Mouse (Mus musculus) gastrocnemius, postnatal 14 days (tissue): Measurements from ENCODE around the gene Ccn5. TPM values are rescaled to one million over a fixed set of nuclear protein-coding genes. Genes with fewer than 3 reads are reported as not detected.

Source experiments
- DNase-seq: peaks from one replicate; pipeline ENCODE4 v3.0.0; 2021; ENCODE audit warnings: mixed read lengths
- intact Hi-C: fragments of 180-260 bp; cut with DNase I; formaldehyde crosslinking; loops from one replicate; pipeline ENCODE4 v1.15.1; 2025; ENCODE audit warnings: low total_unique reads
- long read RNA-seq, 2 experiments: library from polyadenylated mRNA; stranded (forward); transcript quantifications; one replicate each; pipeline ENCODE4 v2.0.0; 2021
- total RNA-seq, 2 experiments: library from RNA; stranded (reverse); gene quantifications; 2 replicates each; pipeline ENCODE4 v1.2.3; 2021

The Ccn5 gene
- under 1 TPM; 0.27 to 0.39 TPM for total RNA-seq
- long read RNA-seq, experiment 1: 0 reads
- long read RNA-seq, experiment 2: 0 reads

GRCm38 (mm10) chr2:163820607-163821006 is at the start of gene Ccn5:
Gene Ccn5, plus strand, starts transcription at chr2:163820861.
- DNase-seq: peak; percentile 91
- intact Hi-C loops: no loop called here

GRCm38 (mm10) chr2:163776661-163777060 is 44.0 kb upstream of the Ccn5 start:
- intact Hi-C loops: no loop called here
- no peak for DNase-seq

DNA sequence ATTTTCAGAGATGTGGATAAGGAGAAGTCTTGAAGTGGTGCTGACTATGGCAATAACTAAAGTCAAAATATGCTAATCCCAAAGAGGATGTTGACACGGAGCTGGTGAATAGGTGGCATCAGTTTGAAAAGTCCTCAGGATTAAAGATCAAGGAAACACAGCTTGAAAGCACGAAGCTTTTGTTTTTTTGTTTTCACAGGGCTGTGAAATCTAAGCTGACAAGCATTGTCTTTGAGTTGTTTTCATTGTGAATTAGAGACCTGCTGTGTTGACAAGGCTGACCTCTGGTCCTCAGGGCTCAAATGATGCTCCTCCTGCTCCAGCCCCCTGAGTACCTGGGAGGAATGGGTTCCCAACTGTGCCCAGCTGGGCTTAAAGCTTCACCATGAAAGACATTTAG is 43.6 kb upstream of the Ccn5 start:
- intact Hi-C loops: no loop called here
- DNase-seq: no peak

DNA sequence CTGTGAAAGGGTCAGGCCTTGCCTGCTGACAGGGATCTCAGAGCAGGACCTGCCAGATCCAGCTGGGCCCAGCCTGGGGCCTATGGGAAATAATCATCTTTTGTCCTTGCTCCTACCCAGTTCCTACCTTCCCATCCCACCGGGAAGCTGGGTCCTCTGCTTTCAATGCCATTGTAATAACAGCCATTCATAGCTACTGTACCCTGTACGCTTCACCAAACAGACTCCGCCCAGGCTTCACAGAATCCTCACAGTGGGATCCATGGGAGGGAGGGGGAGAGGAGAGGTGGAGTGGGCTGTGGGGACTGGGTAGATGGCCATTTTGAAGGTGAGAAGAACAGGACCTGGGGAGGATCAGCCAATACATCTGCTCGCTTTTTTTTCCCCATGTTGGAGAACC is 41.8 kb upstream of the Ccn5 start:
- DNase-seq: no peak
- intact Hi-C loops: no loop called here

GRCm38 (mm10) chr2:163783368-163783767 is 37.3 kb upstream of the Ccn5 start:
- DNase-seq: no peak
- intact Hi-C loops: loop anchor here (10.0 kb wide), 2 partner anchors 51 to 249 kb away; no protein-coding TSS in a partner anchor

DNA sequence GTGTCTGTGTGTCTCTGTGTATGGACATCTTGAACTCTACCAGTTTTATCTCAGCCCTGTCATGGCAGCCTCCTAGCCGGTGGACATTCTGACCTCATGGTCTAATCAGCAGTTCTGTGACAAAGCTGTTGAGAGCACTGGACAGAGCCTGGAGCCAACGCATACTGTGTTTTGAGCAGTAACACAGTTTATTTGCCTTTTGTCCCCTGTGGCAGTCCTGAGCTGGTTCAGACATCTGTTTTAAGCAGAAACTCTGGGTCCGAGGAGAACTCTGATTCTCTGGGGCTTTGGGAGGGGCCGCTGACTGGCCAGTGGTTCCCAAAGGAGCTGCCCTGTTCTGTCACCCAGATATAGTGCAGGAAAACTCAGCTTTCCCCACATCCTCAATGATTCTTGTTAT is 36.8 kb upstream of the Ccn5 start:
- intact Hi-C loops: loop anchor here (10.0 kb wide), 2 partner anchors 51 to 249 kb away; no protein-coding TSS in a partner anchor
- DNase-seq: no peak

- DNase-seq: no peak
- intact Hi-C loops: loop anchor here (10.0 kb wide), 2 partner anchors 48 to 252 kb away; no protein-coding TSS in a partner anchor
Observed at GRCm38 (mm10) chr2:163787086-163787485, 33.6 kb upstream of the Ccn5 start.

DNA sequence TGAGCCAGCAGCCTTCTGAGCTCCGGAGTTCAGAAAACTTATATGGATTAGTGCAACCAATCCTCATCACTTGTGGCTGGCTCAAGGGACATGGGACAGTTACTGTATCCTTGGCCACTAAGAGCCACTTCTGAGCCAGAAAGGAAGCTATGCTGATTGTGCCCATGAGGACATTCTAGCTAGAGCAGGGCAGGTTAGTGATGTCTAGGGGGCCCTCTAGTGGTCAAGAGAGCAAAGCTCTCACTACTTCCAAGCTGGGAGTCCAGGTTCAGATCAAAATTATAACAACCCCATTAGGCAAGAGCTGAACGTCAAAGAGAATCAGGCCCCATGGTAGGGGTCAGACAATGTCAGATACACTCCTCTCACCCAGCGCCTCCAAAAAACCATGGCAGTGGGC is 33.0 kb upstream of the Ccn5 start:
- no peak for DNase-seq
- intact Hi-C loops: loop anchor here (10.0 kb wide), 2 partner anchors 47 to 253 kb away; no protein-coding TSS in a partner anchor

DNA sequence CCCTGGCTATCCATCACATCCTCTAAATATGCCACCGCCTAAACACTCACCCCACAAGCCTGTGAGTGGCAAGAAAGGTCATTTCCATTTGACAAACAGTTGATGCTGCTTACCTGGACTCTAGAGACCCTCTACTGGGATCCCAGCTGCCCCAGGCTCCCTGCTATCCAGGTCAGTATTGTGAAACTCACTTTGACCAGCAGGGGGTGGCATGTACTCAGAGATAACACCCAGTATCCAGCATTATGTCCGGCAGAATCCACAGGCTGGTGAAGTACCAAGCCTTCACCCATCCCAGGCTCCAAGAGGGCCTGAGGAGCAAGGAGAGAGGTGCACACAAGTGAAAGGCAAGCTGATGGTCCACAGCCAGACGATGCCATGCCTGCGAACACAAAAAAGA is 32.2 kb upstream of the Ccn5 start:
- intact Hi-C loops: loop anchor here (10.0 kb wide), 2 partner anchors 46 to 254 kb away; no protein-coding TSS in a partner anchor
- DNase-seq: peak; percentile 66

GRCm38 (mm10) chr2:163798411-163798810 is 22.2 kb upstream of the Ccn5 start:
- intact Hi-C loops: no loop called here
- DNase-seq: peak; percentile 73

GRCm38 (mm10) chr2:163800832-163801231 is 19.8 kb upstream of the Ccn5 start:
- peak; percentile 47 for DNase-seq
- intact Hi-C loops: no loop called here

- DNase-seq: no peak
- intact Hi-C loops: no loop called here
Observed at GRCm38 (mm10) chr2:163801406-163801805, 19.3 kb upstream of the Ccn5 start.

- DNase-seq: no peak
- intact Hi-C loops: no loop called here
Observed at GRCm38 (mm10) chr2:163803838-163804237, 16.8 kb upstream of the Ccn5 start.

GRCm38 (mm10) chr2:163809166-163809565 is 11.5 kb upstream of the Ccn5 start:
- intact Hi-C loops: no loop called here
- DNase-seq: no peak

DNA sequence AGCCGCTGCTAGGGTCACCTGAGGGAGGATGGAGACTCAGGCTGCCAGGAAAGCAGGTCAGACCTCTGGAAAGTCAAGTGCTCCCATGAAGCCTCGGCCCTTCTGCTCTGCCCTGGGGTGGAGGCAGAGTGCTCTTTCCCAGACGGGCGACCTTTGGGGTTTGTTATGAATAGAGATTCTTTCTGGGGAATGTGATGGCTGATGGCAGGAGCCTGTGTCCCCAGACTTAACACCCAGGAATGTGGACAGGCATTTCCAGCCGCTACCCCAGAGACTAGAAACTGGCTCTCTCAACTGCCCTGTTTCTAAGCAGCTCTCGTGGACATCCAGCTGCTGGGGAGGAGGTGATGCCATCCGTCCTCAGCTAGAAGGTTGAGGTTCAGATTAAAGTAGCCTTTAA is 11.0 kb upstream of the Ccn5 start:
- no peak for DNase-seq
- intact Hi-C loops: no loop called here

GRCm38 (mm10) chr2:163813077-163813476 is 7.6 kb upstream of the Ccn5 start:
- DNase-seq: no peak

GRCm38 (mm10) chr2:163814739-163815465 is 5.8 kb upstream of the Ccn5 start:
- no peak for DNase-seq
- intact Hi-C loops: no loop called here

More at GRCm38 (mm10) chr2:163813077-163813476, 7.6 kb upstream of the Ccn5 start:
- intact Hi-C loops: no loop called here

DNA sequence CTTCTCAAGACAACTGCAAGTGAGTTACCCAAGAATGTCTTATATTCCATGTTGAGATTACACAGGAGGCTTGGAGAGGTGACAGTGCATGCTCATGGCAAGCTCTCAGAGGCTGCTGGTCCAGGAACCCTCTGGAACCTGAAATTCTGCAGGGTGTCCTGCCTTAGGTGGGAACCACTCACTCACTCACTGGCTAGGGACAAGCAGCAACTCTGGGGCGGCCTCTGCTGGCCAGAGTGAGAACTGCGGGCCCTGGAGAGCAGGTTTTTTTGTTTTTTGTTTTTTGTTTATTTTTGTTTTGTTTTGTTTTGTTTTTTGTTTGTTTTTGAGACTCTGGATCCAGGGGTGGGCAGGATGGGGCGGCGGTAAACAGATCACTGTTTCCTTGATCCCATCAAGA is 2.6 kb downstream of the Ccn5 start:
- peak; percentile 46 for DNase-seq
- intact Hi-C loops: no loop called here

GRCm38 (mm10) chr2:163823771-163824170 is 3.1 kb downstream of the Ccn5 start:
- intact Hi-C loops: no loop called here
- peak; percentile 56 for DNase-seq

GRCm38 (mm10) chr2:163825861-163826260 is 5.2 kb downstream of the Ccn5 start:
- intact Hi-C loops: no loop called here
- no peak for DNase-seq

GRCm38 (mm10) chr2:163826494-163826893 is 5.8 kb downstream of the Ccn5 start:
- no peak for DNase-seq
- intact Hi-C loops: no loop called here
